Mouse (Mus musculus): Measurements from ENCODE around the gene Aox3. TPM values are rescaled to one million over a fixed set of nuclear protein-coding genes. Genes with fewer than 3 reads are reported as not detected.

Aox3 gene
- polyA plus RNA-seq, 1 experiment = 0.43 TPM

DNA sequence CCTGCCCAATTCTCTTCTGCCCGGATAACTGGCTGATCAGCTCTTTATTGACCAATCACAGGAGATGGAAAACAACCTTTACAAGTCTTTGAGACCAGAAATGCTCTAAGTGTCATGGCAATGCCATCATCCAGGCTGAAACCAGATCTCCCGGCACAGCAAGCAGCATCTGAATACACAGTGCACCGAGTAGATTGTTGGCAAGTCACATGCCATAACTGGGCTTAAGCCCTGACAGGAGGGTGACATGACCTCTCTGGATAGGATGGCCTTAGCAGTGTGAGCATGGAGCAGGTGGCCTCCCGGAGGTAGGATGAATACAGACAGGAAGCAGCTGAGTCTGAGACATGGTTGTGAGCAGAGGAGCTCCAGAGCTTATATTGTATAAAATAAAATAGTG, 32.5 kb upstream of the Aox3 start:
- WGBS = 90% methylated on average over 4 of the region's 4 CpGs

DNA sequence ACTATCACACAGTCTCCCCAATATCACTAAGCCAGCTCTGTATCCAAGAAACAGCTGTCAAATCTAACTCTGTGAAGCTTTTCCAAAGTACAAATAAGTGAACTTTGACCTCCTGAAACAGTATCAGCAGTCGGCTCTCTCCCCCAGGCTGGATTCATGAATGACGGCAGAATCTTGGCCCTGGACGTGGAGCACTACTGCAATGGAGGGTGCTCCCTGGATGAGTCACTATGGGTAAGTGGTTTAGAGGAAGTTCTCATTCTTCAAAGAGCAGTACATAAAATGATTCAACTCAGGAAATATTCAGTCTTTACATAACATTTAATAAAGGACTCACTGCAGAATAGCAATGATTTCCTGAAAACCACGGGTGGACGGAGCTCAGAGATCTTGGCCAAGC, 31.6 kb upstream of the Aox3 start:
- 85% methylated on average over 5 of the region's 5 CpGs for WGBS
- H3K27ac ChIP-seq (ENCODE audit: control insufficient read depth, insufficient read depth, low read length) = no peak overlapping the region
- TF ChIP-seq CTCF (IDR thresholded peaks at IDR 0.05; ENCODE audit: borderline replicate concordance, control insufficient read depth, extremely low read depth, insufficient read depth, low read length, poor library complexity) = no peak
- TF ChIP-seq POLR2A (IDR thresholded peaks at IDR 0.05; ENCODE audit: control insufficient read depth, extremely low read depth, insufficient read depth, low read length, poor library complexity) = no peak

More for the DNA sequence above, 32.5 kb upstream of the Aox3 start:
- Histone ChIP-seq H3K27me3 (ENCODE audit: control insufficient read depth, insufficient read depth, low read length) (no peaks in the 10 kb centered on the region), H3K4me3 (ENCODE audit: control insufficient read depth, insufficient read depth, low read length) (no peak overlapping the region), H3K36me3 (ENCODE audit: control insufficient read depth, insufficient read depth, low read length) (no peaks in the 10 kb centered on the region), H3K27ac (ENCODE audit: control insufficient read depth, insufficient read depth, low read length) (no peak overlapping the region), H3K4me1 (replicated peaks; ENCODE audit: control insufficient read depth, insufficient read depth, low read length) (no peaks in the 10 kb centered on the region)
- DNase-seq = no peak
- no peak for TF ChIP-seq CTCF (IDR thresholded peaks at IDR 0.05; ENCODE audit: borderline replicate concordance, control insufficient read depth, extremely low read depth, insufficient read depth, low read length, poor library complexity)
- no peak for TF ChIP-seq POLR2A (IDR thresholded peaks at IDR 0.05; ENCODE audit: control insufficient read depth, extremely low read depth, insufficient read depth, low read length, poor library complexity)

DNA sequence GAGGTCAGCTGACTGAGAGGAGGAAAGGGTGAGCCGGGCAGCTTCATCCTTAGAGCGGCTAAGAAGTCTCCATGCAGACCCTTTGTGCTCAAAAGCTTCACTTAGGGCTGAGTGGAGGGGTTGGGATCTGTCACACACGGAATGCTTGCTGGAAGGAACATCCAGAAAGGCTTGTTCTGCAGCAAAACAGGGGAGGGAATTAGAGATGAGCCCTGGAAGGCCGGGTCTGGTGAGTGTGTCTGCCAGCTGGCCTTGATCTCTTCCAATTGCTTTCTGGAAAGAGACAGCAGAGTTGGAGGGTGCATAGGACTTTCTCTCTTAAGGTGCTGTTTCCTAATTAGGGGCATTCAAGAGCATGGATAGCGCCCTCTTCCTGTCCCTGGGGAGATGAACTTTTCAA, 23.6 kb upstream of the Aox3 start:
- WGBS = 83% methylated on average over 5 of the region's 5 CpGs
- H3K27ac ChIP-seq (ENCODE audit: control insufficient read depth, insufficient read depth, low read length) = no peak overlapping the region

More for the DNA sequence above, 31.6 kb upstream of the Aox3 start:
- H3K36me3 ChIP-seq (ENCODE audit: control insufficient read depth, insufficient read depth, low read length) = no peaks in the 10 kb centered on the region
- H3K4me3 ChIP-seq (ENCODE audit: control insufficient read depth, insufficient read depth, low read length) = no peak overlapping the region
- no peaks in the 10 kb centered on the region for H3K4me1 ChIP-seq (replicated peaks; ENCODE audit: control insufficient read depth, insufficient read depth, low read length)
- DNase-seq = no peak
- H3K27me3 ChIP-seq (ENCODE audit: control insufficient read depth, insufficient read depth, low read length) = no peaks in the 10 kb centered on the region

DNA sequence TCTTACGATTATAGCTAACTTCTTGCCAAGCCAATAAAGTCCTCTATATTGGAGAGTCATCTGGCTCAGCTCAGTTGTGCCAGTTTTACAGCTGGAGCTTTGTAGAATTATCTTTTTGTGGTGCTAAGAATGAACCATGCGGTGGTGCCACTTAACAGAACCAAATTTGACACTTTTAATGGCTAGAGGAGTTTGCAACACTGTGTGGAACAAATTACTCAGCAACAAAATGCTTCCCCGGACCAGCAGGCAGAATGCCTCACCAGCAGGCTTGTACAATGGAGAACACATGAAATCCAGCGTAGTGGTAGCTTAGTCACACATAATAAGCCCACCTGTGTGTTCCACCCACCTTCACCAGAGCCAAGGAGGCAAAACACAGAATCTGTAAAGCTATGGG, 22.7 kb upstream of the Aox3 start:
- WGBS = 90% methylated on average over 4 of the region's 4 CpGs
- Histone ChIP-seq H3K27ac (ENCODE audit: control insufficient read depth, insufficient read depth, low read length) (no peak overlapping the region), H3K36me3 (ENCODE audit: control insufficient read depth, insufficient read depth, low read length) (no peaks in the 10 kb centered on the region)

More for the DNA sequence above, 23.6 kb upstream of the Aox3 start:
- DNase-seq = no peak
- Histone ChIP-seq H3K27me3 (ENCODE audit: control insufficient read depth, insufficient read depth, low read length) (no peaks in the 10 kb centered on the region), H3K4me3 (ENCODE audit: control insufficient read depth, insufficient read depth, low read length) (no peak overlapping the region), H3K36me3 (ENCODE audit: control insufficient read depth, insufficient read depth, low read length) (no peaks in the 10 kb centered on the region), H3K4me1 (replicated peaks; ENCODE audit: control insufficient read depth, insufficient read depth, low read length) (no peaks in the 10 kb centered on the region)
- TF ChIP-seq CTCF (IDR thresholded peaks at IDR 0.05; ENCODE audit: borderline replicate concordance, control insufficient read depth, extremely low read depth, insufficient read depth, low read length, poor library complexity) = no peak
- TF ChIP-seq POLR2A (IDR thresholded peaks at IDR 0.05; ENCODE audit: control insufficient read depth, extremely low read depth, insufficient read depth, low read length, poor library complexity) = no peak

DNA sequence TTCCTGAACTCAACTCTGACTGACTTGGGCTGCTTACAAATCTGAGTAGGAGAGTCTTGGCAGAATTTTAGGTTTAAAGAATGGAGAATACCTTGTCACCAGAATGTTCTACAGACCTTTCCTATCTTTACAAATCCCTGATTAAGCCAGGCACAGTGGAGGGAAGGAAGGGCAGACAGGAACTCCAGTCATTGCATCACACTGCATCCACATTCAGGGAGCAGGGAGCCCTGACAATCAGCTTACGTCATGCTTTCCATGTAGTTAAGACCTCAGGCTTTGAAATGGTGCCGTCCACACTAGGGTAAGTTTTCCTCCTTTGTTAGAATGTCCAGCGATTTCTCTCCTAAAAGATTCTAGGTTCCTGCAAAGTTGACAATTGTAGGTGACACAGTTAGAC, 21.7 kb upstream of the Aox3 start:
- DNase-seq = no peak
- TF ChIP-seq POLR2A (IDR thresholded peaks at IDR 0.05; ENCODE audit: control insufficient read depth, extremely low read depth, insufficient read depth, low read length, poor library complexity) = no peak
- no peak for TF ChIP-seq CTCF (IDR thresholded peaks at IDR 0.05; ENCODE audit: borderline replicate concordance, control insufficient read depth, extremely low read depth, insufficient read depth, low read length, poor library complexity)
- Histone ChIP-seq H3K4me3 (ENCODE audit: control insufficient read depth, insufficient read depth, low read length) (no peak overlapping the region), H3K4me1 (replicated peaks; ENCODE audit: control insufficient read depth, insufficient read depth, low read length) (no peaks in the 10 kb centered on the region), H3K27me3 (ENCODE audit: control insufficient read depth, insufficient read depth, low read length) (no peaks in the 10 kb centered on the region), H3K27ac (ENCODE audit: control insufficient read depth, insufficient read depth, low read length) (no peak overlapping the region), H3K36me3 (ENCODE audit: control insufficient read depth, insufficient read depth, low read length) (no peaks in the 10 kb centered on the region)
- 92% methylated on average over 3 of the region's 3 CpGs for WGBS

More for the DNA sequence above, 22.7 kb upstream of the Aox3 start:
- TF ChIP-seq CTCF (IDR thresholded peaks at IDR 0.05; ENCODE audit: borderline replicate concordance, control insufficient read depth, extremely low read depth, insufficient read depth, low read length, poor library complexity) (no peak), POLR2A (IDR thresholded peaks at IDR 0.05; ENCODE audit: control insufficient read depth, extremely low read depth, insufficient read depth, low read length, poor library complexity) (no peak)
- Histone ChIP-seq H3K27me3 (ENCODE audit: control insufficient read depth, insufficient read depth, low read length) (no peaks in the 10 kb centered on the region), H3K4me3 (ENCODE audit: control insufficient read depth, insufficient read depth, low read length) (no peak overlapping the region), H3K4me1 (replicated peaks; ENCODE audit: control insufficient read depth, insufficient read depth, low read length) (no peaks in the 10 kb centered on the region)
- DNase-seq = no peak

DNA sequence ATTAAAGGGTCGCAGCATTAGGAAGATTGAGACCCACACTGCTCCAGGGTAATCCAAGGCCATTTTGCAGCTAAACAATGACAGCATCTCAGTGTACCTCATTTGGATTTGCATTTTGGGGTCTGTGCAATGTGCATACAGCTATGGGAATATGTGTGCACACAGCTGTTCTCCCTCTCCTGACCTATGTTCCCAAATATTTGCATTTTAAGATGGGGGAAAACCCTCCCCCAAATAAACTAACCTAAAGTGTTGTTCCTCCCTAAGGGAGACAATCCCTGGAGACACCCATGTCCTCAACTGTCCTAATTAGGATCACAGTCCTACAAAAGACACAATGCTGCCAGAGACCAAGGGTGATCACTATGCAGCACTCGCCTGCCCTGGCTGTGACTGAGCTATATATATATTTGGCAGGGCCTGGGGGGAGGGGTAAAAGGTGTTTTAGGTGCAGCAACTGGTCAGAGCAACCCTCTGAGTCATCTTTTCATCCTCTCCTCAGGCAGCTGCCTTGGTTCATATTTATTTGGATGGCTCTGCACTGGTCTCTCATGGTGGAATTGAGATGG, 20.9 kb upstream of the Aox3 start:
- TF ChIP-seq POLR2A (IDR thresholded peaks at IDR 0.05; ENCODE audit: control insufficient read depth, extremely low read depth, insufficient read depth, low read length, poor library complexity) = no peak
- Histone ChIP-seq H3K4me3 (ENCODE audit: control insufficient read depth, insufficient read depth, low read length) (no peak overlapping the region), H3K27me3 (ENCODE audit: control insufficient read depth, insufficient read depth, low read length) (no peaks in the 10 kb centered on the region), H3K36me3 (ENCODE audit: control insufficient read depth, insufficient read depth, low read length) (no peaks in the 10 kb centered on the region), H3K4me1 (replicated peaks; ENCODE audit: control insufficient read depth, insufficient read depth, low read length) (no peaks in the 10 kb centered on the region), H3K27ac (ENCODE audit: control insufficient read depth, insufficient read depth, low read length) (no peak overlapping the region)
- no peak for DNase-seq
- 94% methylated on average over 2 of the region's 2 CpGs for WGBS

DNA sequence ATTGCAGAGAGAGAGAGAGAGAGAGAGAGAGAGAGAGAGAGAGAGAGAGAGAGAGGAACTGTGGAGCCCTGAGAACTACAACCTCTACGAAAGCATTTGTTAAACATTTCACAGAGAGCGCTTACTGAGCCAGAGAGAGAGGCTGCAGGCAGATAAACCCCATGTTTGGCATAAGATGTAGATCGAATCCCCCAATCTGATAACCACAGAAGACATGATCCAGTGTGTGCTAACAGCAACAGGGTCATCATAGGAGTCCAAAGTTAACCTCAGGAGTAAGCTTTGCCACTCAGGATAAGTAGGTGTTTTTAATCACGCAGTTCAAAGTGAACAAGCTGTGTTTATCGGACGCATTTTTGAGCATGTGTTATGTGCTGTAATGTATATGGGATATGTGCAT, 15.6 kb upstream of the Aox3 start:
- H3K36me3 ChIP-seq (ENCODE audit: control insufficient read depth, insufficient read depth, low read length) = no peaks in the 10 kb centered on the region
- H3K27me3 ChIP-seq (ENCODE audit: control insufficient read depth, insufficient read depth, low read length) = no peaks in the 10 kb centered on the region
- 98% methylated on average over 6 of the region's 6 CpGs for WGBS
- DNase-seq = no peak
- H3K27ac ChIP-seq (ENCODE audit: control insufficient read depth, insufficient read depth, low read length) = no peak overlapping the region
- H3K4me1 ChIP-seq (replicated peaks; ENCODE audit: control insufficient read depth, insufficient read depth, low read length) = no peaks in the 10 kb centered on the region
- TF ChIP-seq CTCF (IDR thresholded peaks at IDR 0.05; ENCODE audit: borderline replicate concordance, control insufficient read depth, extremely low read depth, insufficient read depth, low read length, poor library complexity) (no peak), POLR2A (IDR thresholded peaks at IDR 0.05; ENCODE audit: control insufficient read depth, extremely low read depth, insufficient read depth, low read length, poor library complexity) (no peak)
- no peak overlapping the region for H3K4me3 ChIP-seq (ENCODE audit: control insufficient read depth, insufficient read depth, low read length)

Measured in thymus, adult 2 months (tissue).